In the genomic region with DNA sequence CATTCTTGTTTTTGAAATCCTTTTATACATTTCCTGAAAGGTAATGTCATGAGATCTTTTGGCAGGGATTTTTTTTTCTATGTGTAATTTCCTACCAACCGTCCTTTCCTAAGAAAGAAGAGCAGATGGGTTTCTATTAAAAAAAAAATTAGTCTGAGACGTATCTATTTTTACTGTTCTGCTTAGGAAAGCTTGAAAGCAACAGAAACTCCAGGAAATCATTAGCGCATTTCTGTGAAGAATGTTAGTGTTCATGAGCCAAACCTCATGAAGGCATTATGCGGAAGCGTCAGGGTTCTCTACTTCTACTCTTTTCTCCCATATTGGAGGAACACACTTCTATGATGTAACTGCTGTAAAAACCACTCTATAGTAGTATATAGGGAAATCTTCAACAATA, we compare ENCODE assay signal across 23 mouse cellular contexts.
"Had no signal": no experiment of that assay in that cellular context is flagged by ENCODE, and none has a peak within 500 bp of the region (broad histone marks: within the 10 kb centered on the region; RNA-seq: fewer than 3 reads in every experiment).

No protein-coding gene starts in this region.

- H3K27ac ChIP-seq: kidney, embryonic 15.5 days; limb, embryonic 10.5 days; limb, embryonic 13.5 days; liver, embryonic 12.5 days; liver, embryonic 15.5 days; lung, embryonic 15.5 days; midbrain, embryonic 10.5 days; midbrain, embryonic 13.5 days; neural tube, embryonic 13.5 days; stomach, postnatal 0 days had no signal

- ATAC-seq: liver, embryonic 12.5 days had no signal

- DNase-seq: kidney, adult 8-10 months; kidney, postnatal 14 days; kidney, postnatal 4 days; liver; lung, adult 18-20 months; lung, postnatal 10 days; lung, postnatal 36 days; retina, postnatal 1 day; thymus, adult 2 months; thymus, postnatal 14 days; thymus, postnatal 4 days had no signal

- H3K36me3 ChIP-seq: kidney, embryonic 15.5 days; limb, embryonic 10.5 days; limb, embryonic 13.5 days; liver, embryonic 12.5 days; liver, embryonic 15.5 days; lung, embryonic 15.5 days; midbrain, embryonic 10.5 days; midbrain, embryonic 13.5 days; neural tube, embryonic 13.5 days had no signal

- H3K9ac ChIP-seq: kidney, embryonic 15.5 days; limb, embryonic 13.5 days; liver, embryonic 12.5 days; liver, embryonic 15.5 days; lung, embryonic 15.5 days; midbrain, embryonic 13.5 days; neural tube, embryonic 13.5 days had no signal

- H3K9me3 ChIP-seq: kidney, embryonic 15.5 days; limb, embryonic 10.5 days; limb, embryonic 13.5 days; liver, embryonic 12.5 days; liver, embryonic 15.5 days; lung, embryonic 15.5 days; megakaryocyte, embryonic 14.5 days; midbrain, embryonic 10.5 days; midbrain, embryonic 13.5 days; neural tube, embryonic 13.5 days had no signal

- H3K4me2 ChIP-seq: kidney, embryonic 15.5 days; limb, embryonic 13.5 days; liver, embryonic 12.5 days; liver, embryonic 15.5 days; lung, embryonic 15.5 days; midbrain, embryonic 13.5 days; neural tube, embryonic 13.5 days had no signal

- H3K27me3 ChIP-seq: kidney, embryonic 15.5 days; limb, embryonic 13.5 days; liver, embryonic 12.5 days; liver, embryonic 15.5 days; lung, embryonic 15.5 days; megakaryocyte, embryonic 14.5 days; midbrain, embryonic 13.5 days; neural tube, embryonic 13.5 days had no signal

- H3K4me1 ChIP-seq: kidney, embryonic 15.5 days; limb, embryonic 10.5 days; limb, embryonic 13.5 days; liver, embryonic 12.5 days; liver, embryonic 15.5 days; lung, embryonic 15.5 days; megakaryocyte, embryonic 14.5 days; midbrain, embryonic 10.5 days; midbrain, embryonic 13.5 days; neural tube, embryonic 13.5 days had no signal

- H3K4me3 ChIP-seq: kidney, embryonic 15.5 days; limb, embryonic 10.5 days; limb, embryonic 13.5 days; liver, embryonic 12.5 days; liver, embryonic 15.5 days; lung, embryonic 15.5 days; megakaryocyte, embryonic 14.5 days; midbrain, embryonic 10.5 days; midbrain, embryonic 13.5 days; myocyte; neural tube, embryonic 13.5 days had no signal
